Mouse (Mus musculus) ES-Bruce4 (cell line): ENCODE data around the gene Rprml.

Experiments
- CTCF ChIP-seq: IDR thresholded peaks from one replicate; pipeline ENCODE4 v1.8.1; 2011; ENCODE audit warnings: low read depth, low read length
- EP300 ChIP-seq: IDR thresholded peaks from 2 replicates; pipeline ENCODE4 v1.6.1; 2011; ENCODE audit warnings: low read depth, low read length; ENCODE audit not compliant: insufficient read depth
- POLR2A ChIP-seq: IDR thresholded peaks from one replicate; pipeline ENCODE4 v1.8.1; 2011; ENCODE audit warnings: low read length; ENCODE audit not compliant: insufficient read depth

GRCm38 (mm10) chr11:103649983-103650493 is 668 bp downstream of the Rprml start:
- TF ChIP-seq CTCF (no peak), POLR2A (no peak), EP300 (no peak)
